Mouse (Mus musculus) lung, postnatal 0 days (tissue): ENCODE measurements at regions not wholly inside any gene's neighbourhood (a gene's known extent, or its start where the extent isn't known, plus 50 kb on each side); places are given as distances from the start of the nearest gene placed in this dataset.

ENCODE experiments used
- CTCF ChIP-seq: IDR thresholded peaks from 2 replicates; pipeline ENCODE4 v1.5.1; 2016; ENCODE audit warnings: antibody characterized with exemption, mild to moderate bottlenecking
- EP300 ChIP-seq: IDR thresholded peaks from 2 replicates; pipeline ENCODE4 v1.6.1; 2016; ENCODE audit warnings: antibody characterized with exemption, mild to moderate bottlenecking, control low read depth

DNA sequence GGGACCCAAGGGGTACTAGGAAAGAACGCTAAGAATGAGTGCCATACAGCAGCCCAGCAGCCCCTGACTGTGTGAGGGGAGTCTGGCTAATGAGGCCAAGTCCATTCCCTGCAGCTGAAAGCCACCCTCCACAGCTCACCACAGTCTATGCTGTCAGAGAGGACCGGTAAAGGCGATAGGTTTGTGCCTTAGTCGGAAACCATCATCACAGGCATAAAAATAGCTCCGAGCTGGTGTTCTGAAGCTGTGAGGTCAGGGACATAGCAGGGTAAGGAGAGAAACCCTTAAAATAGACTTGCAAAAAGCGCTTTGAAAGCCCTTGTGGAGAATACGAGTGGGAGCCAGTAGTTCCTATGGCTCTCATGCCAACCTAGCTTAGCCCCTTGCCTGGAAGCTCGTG, 172.1 kb upstream of the Thsd7b start:
- TF ChIP-seq CTCF (no peak), EP300 (no peak)
